Mouse (Mus musculus) megakaryocyte progenitor cell, adult 5-6 weeks (primary cell): Measurements from ENCODE around the gene Zfand2a. TPM values are rescaled to one million over a fixed set of nuclear protein-coding genes. Genes with fewer than 3 reads are reported as not detected.

Source experiments
- ATAC-seq: replicated peaks from 2 replicates; pipeline ENCODE4 v1.8.0; 2016; ENCODE audit warnings: mild to moderate bottlenecking, moderate TSS enrichment, inconsistent platforms; ENCODE audit not compliant: poor library complexity
- total RNA-seq, 2 experiments: library from RNA; stranded (forward) in 1 of 2; stranded (reverse) in 1 of 2; fragments of 157-497, 149-512 nt in 1 of 2; fragments of 200-1000 nt in 1 of 2; gene quantifications; 2 replicates each; pipeline versions ENCODE4 v1.2.3 to v1.2.4; 2015 to 2017

Gene Zfand2a
- total RNA-seq, 2 experiments from 2014 or later, result 15.8 to 20.2 TPM

GRCm38 (mm10) chr5:139466801-139467200 lies 17.5 kb downstream of the Zfand2a start:
- ATAC-seq, result no peak; the same call in 1 of the 2 replicates

GRCm38 (mm10) chr5:139466373-139466772 lies 18.0 kb downstream of the Zfand2a start:
- ATAC-seq, result peak; percentile 59; the same call in 1 of the 2 replicates

- no peak for ATAC-seq
Measured at GRCm38 (mm10) chr5:139464874-139465273, 19.5 kb downstream of the Zfand2a start.

GRCm38 (mm10) chr5:139460384-139461067 lies 23.8 kb downstream of the Zfand2a start, which contains the start of gene 3110082I17Rik:
TSS of gene 3110082I17Rik (minus strand) at chr5:139460527.
- peak; percentile 100 for ATAC-seq

GRCm38 (mm10) chr5:139459938-139460337 lies 24.4 kb downstream of the Zfand2a start:
- ATAC-seq, result no peak

DNA sequence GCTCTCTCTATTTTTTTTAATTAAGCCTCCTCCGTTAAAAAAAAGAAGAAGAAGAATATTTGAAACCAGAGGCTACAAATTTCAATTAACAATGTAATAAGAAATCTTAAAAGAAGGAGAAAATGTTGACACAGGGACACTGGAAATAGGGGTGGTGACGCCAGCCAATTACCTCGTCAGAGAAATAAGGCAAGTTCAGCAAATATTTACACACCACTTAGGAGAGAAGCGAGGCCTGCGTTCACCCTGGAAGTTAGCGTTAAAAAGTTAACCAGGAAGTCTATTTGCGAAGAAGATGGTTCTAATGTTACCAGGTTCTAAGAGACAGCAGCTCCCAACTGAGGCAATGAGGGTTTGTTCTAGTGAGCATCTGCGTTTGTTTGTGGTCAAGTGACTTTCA lies 27.1 kb downstream of the Zfand2a start:
- ATAC-seq, result no peak

- ATAC-seq, result no peak
Measured at GRCm38 (mm10) chr5:139455166-139455565, 29.2 kb downstream of the Zfand2a start.

- ATAC-seq, result no peak
Measured at GRCm38 (mm10) chr5:139453031-139453430, 31.3 kb downstream of the Zfand2a start.

DNA sequence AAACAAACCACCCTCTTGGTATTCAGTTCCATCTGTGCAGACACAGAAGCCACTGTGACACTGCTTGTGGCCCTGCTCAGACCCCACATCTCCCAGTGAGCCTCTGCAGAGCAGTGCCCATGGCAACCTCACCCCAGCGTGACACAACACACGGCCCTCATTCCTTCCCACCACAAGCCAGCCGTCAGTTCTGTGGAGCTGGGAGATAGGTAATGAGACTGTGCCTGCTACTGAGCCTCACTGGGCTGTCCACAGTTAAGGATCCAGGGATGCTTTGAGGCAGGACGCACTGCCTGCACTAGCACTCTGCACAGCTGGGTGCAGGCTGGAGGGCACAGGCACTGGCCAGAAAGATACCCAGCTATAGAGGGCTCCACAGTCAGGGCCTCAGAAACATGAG lies 34.4 kb downstream of the Zfand2a start:
- peak; percentile 43 for ATAC-seq

- ATAC-seq, result peak; percentile 93
Measured at GRCm38 (mm10) chr5:139449161-139449791, 35.1 kb downstream of the Zfand2a start.

DNA sequence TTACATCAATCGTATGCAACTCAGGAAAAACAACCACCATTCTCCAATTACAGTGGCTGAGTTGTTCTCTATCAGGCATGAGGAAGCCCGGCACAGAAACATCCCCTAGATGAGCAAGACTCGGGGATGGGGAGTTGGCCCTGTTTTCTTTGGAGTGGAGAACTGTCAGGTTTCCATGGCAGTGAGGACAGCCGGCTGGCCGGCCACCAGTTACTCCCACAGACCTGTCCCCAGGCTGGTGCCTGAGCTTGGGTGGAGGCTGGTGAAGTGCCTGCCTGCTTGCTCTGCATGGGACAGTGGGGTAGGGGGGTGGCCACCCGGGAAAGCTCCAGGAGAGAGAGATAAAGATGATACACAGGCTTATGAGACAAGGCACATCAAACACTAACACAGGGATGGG lies 36.3 kb downstream of the Zfand2a start:
- ATAC-seq, result no peak

DNA sequence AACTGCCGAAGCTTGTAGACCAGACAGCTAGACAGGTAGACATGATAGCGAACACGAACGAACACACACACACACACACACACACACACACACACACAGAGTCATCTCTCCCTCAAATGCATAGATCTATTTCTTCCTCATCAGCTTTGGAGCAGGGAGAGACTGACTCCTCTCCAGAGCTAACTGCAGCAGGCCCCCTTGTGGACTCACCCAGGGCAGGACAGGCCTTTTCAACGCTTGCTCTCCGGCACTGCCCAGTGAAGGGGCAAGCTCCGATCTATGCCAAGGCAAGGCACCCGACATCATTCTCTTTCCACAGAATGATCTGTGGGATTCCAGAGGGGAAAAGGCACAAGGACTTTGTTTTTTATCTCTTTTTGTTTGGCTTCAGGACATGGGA lies 39.1 kb downstream of the Zfand2a start:
- ATAC-seq, result no peak

DNA sequence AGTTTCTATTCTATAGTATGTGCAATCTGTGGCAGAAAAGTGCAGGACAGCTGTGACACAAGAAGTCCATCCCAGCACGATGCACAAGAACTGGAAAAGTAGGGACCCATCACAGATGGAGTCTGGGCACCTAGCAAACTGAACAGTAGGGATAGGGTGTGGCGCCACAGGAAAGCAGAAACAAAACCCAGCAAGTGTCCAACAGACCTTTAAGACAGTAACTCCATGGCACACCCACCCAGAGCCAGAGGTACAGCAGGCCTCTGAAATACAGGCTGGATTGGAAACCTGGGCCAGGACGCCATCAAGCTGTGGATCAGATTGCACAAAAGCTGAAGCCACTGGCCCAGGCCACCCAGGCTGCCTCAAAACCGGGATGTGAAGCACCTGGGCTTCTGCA lies 41.4 kb downstream of the Zfand2a start:
- no peak for ATAC-seq

- ATAC-seq, result no peak
Measured at GRCm38 (mm10) chr5:139442428-139442827, 41.9 kb downstream of the Zfand2a start.

DNA sequence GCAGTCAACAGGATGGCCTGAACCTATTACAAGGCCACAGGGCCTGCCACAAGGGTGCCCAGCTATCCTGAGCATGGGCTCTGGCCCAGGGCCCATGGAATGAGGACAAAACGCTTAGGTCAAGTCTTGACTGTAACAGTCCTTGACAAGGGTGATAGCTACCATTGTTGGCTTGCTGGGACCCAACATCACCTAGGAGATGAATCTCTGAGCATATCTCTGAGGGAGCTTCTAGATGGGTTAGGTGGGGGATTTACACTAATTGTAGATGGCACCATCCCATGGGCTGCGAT lies 42.7 kb downstream of the Zfand2a start:
- no peak for ATAC-seq

- ATAC-seq, result no peak
Measured at GRCm38 (mm10) chr5:139440926-139441725, 43.2 kb downstream of the Zfand2a start.

DNA sequence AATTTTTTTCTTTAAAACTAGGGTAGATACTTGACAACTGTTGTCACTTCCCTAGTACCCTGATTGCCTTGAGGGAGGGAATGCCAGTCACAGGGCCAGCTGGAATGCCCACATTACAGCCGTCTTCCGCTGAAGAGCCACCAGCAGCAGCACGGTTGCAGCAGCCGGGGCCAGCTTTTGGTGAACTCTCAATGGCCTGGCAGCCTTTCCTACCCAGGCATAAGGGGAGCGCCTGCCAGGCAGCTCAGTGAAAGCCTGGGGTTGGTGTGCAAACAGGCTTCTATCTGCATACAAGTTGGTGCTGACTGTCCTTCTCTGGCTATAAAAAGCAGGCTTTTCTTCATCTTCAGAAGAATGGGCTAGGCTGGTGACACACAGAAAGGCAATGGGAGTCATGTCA lies 43.9 kb downstream of the Zfand2a start:
- ATAC-seq, result no peak

DNA sequence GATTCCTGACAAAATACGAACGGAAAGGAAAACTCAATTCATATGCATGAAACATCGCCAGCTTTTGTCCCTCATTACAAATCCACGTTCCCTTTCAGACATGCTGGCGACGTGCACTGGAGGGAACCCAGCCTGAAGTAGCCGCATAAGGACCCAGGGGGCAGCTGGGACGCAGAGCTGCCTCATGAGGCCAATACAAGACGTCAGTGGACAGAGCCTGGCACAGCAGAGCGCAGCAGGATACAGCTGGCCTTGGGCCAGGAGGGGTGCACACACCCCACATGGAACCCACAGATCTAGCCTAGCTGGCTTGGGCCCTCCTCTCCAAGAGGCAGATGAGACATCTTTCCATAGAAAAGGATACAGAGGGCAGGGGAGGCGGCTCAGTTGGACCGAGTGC lies 45.9 kb downstream of the Zfand2a start:
- ATAC-seq, result no peak

- no peak for ATAC-seq
Measured at GRCm38 (mm10) chr5:139437769-139438168, 46.6 kb downstream of the Zfand2a start.

GRCm38 (mm10) chr5:139434940-139435339 lies 49.4 kb downstream of the Zfand2a start:
- no peak for ATAC-seq

GRCm38 (mm10) chr5:139433842-139434568 lies 50.3 kb downstream of the Zfand2a start:
- ATAC-seq, result no peak
